Mouse (Mus musculus) forebrain, postnatal 0 days (tissue): ENCODE measurements around the gene Abcb11. TPM values are rescaled to one million over a fixed set of nuclear protein-coding genes. Genes with fewer than 3 reads are reported as not detected.

Experiments used
- ATAC-seq: fragments of 200-750 bp; cut with Nextera tagmentation; 2 replicates; pipeline ENCODE4 v1.8.0; 2017; ENCODE audit warnings: mild to moderate bottlenecking, moderate library complexity
- DNase-seq: peaks from one replicate; pipeline ENCODE4 v3.0.0-alpha.2; 2015
- H3K27ac ChIP-seq: fragments of 300-500 bp; sonication (generic); 2 replicates; pipeline ENCODE4 v1.5.1; 2014; ENCODE audit warnings: low read depth, mild to moderate bottlenecking, antibody characterized with exemption, low read length, moderate library complexity, mixed read lengths
- H3K27me3 ChIP-seq: fragments of 300-500 bp; sonication (generic); 2 replicates; pipeline ENCODE4 v1.6.1; 2014; ENCODE audit warnings: mild to moderate bottlenecking, low read length, mixed read lengths; ENCODE audit not compliant: insufficient read depth
- H3K36me3 ChIP-seq: fragments of 300-500 bp; sonication (generic); 2 replicates; pipeline ENCODE4 v1.6.1; 2014; ENCODE audit warnings: mild to moderate bottlenecking, moderate library complexity; ENCODE audit not compliant: insufficient read depth
- H3K4me1 ChIP-seq: fragments of 300-500 bp; sonication (generic); 2 replicates; pipeline ENCODE4 v1.6.1; 2014; ENCODE audit warnings: antibody characterized with exemption; ENCODE audit not compliant: insufficient read depth
- H3K4me2 ChIP-seq: fragments of 300-500 bp; sonication (generic); 2 replicates; pipeline ENCODE4 v1.6.1; 2014; ENCODE audit warnings: low read depth, mild to moderate bottlenecking, moderate library complexity
- H3K4me3 ChIP-seq: fragments of 300-500 bp; sonication (generic); 2 replicates; pipeline ENCODE4 v1.5.1; 2014; ENCODE audit warnings: low read depth, low read length, mixed read lengths
- H3K9ac ChIP-seq: fragments of 300-500 bp; sonication (generic); 2 replicates; pipeline ENCODE4 v1.6.1; 2014; ENCODE audit warnings: mild to moderate bottlenecking
- H3K9me3 ChIP-seq: fragments of 300-500 bp; sonication (generic); 2 replicates; pipeline ENCODE4 v1.6.1; 2016; ENCODE audit warnings: low read length
- CTCF ChIP-seq: sonication (generic); IDR thresholded peaks from 2 replicates; pipeline ENCODE4 v1.5.1; 2016; ENCODE audit warnings: antibody characterized with exemption, control low read depth, low read depth
- WGBS: fragments of 180-500 bp; shearing (Covaris S2); extraction: QIAGEN DNeasy Blood & Tissue Kit; methylation state at CpG from one replicate; pipeline ENCODE4 v1.1.7; 2014; 5-methylcytosine and 5-hydroxymethylcytosine counted together
- polyA plus RNA-seq: library from polyadenylated mRNA; unstranded; fragments of >200 nt; fragmentation: Nextera tagmentation; extraction: Ambion mirVana; gene quantifications from 2 replicates; pipeline ENCODE4 v1.2.1, GENCODE M21; 2015
- total RNA-seq: library from RNA; depleted of rRNA; stranded (reverse); fragments of >200 nt; gene quantifications from 2 replicates; pipeline ENCODE4 v1.2.3, GENCODE M21; 2014

Abcb11 gene
- total and polyA plus RNA-seq, 2 experiments from 2014 or later, result 0.05 to 0.10 TPM

- no peaks in the 10 kb centered on the region; the same call in 1 of the 2 replicates for H3K27me3 ChIP-seq
- no peak for TF ChIP-seq CTCF
Observed at GRCm38 (mm10) chr2:69230137-69230536, 112.3 kb downstream of the Abcb11 start.

DNA sequence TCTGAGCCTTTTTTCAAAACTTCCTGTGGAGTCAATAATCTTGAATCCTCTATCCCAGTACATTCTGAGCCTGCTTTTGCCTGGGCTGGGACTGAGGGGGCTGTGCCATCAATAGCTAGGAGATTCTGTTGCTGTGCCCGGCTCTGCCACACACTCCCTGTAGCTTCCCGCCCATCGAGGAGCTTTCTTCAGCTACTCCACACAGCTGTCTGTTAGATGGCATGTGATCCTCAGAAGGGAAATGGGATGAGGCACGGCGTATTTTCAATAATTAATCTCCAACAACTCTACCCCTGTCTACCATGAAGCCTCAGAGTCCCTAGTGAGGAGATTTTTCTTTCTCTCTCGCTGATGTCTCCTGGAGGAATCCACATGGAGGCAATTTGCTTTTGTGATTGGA, 113.8 kb downstream of the Abcb11 start:
- H3K4me3 ChIP-seq, result no peak overlapping the region
- ATAC-seq (peak; percentile 47), DNase-seq (no peak)
- no peaks in the 10 kb centered on the region for H3K9me3 ChIP-seq
- no peaks in the 10 kb centered on the region for H3K4me1 ChIP-seq
- H3K4me2 ChIP-seq, result no peak overlapping the region
- TF ChIP-seq CTCF, result no peak
- H3K27me3 ChIP-seq, result no peaks in the 10 kb centered on the region; the same call in 1 of the 2 replicates
- no peak overlapping the region for H3K9ac ChIP-seq
- H3K36me3 ChIP-seq, result no peaks in the 10 kb centered on the region
- H3K27ac ChIP-seq, result no peak overlapping the region
- WGBS, result 70% methylated on average over 6 of the region's 6 CpGs

More at GRCm38 (mm10) chr2:69230137-69230536, 112.3 kb downstream of the Abcb11 start:
- DNase-seq, result no peak
- no peak overlapping the region for H3K4me2 ChIP-seq
- 82% methylated on average over 2 of the region's 2 CpGs for WGBS
- H3K27ac ChIP-seq, result no peak overlapping the region
- H3K4me3 ChIP-seq, result no peak overlapping the region
- H3K9ac ChIP-seq, result no peak overlapping the region
- no peaks in the 10 kb centered on the region for H3K4me1 ChIP-seq
- ATAC-seq, result no peak
- no peaks in the 10 kb centered on the region for H3K9me3 ChIP-seq
- H3K36me3 ChIP-seq, result no peaks in the 10 kb centered on the region

DNA sequence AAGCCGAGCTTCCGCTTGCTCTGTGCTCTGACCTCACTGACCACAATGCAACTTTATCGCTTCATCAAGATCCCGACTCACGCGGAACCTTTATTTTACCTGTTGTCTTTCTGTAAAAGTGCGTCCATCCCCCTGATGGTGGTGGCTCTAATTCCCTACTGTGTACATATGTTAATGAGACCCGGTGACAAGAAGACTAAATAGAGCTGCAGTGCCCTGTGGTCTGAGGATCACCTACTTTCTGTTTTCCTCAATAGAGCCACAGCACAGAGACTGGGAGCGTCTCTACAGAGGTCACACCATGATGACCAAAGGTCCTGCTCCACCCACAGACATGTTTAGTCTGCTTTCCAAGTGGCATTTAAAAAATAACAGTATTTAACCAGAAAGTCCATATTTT, 115.5 kb downstream of the Abcb11 start:
- Histone ChIP-seq H3K9ac (no peak overlapping the region), H3K36me3 (no peaks in the 10 kb centered on the region), H3K27me3 (no peaks in the 10 kb centered on the region; the same call in 1 of the 2 replicates), H3K4me3 (no peak overlapping the region), H3K4me1 (no peaks in the 10 kb centered on the region), H3K9me3 (no peaks in the 10 kb centered on the region), H3K27ac (no peak overlapping the region), H3K4me2 (no peak overlapping the region)
- DNase-seq (no peak), ATAC-seq (no peak)
- 91% methylated on average over 9 of the region's 9 CpGs for WGBS
- no peak for TF ChIP-seq CTCF

GRCm38 (mm10) chr2:69224724-69225123, 117.7 kb downstream of the Abcb11 start:
- no peak for TF ChIP-seq CTCF
- Histone ChIP-seq H3K9me3 (no peaks in the 10 kb centered on the region), H3K27ac (no peak overlapping the region), H3K4me2 (no peak overlapping the region), H3K9ac (no peak overlapping the region), H3K27me3 (no peaks in the 10 kb centered on the region; the same call in 1 of the 2 replicates), H3K4me3 (no peak overlapping the region), H3K36me3 (no peaks in the 10 kb centered on the region), H3K4me1 (no peaks in the 10 kb centered on the region)
- no peak for ATAC-seq
- WGBS, result 60% methylated on average over 2 of the region's 2 CpGs
- DNase-seq, result no peak

- no peaks in the 10 kb centered on the region; the same call in 1 of the 2 replicates for H3K27me3 ChIP-seq
- no peak overlapping the region for H3K4me2 ChIP-seq
- TF ChIP-seq CTCF, result no peak
- H3K4me1 ChIP-seq, result no peaks in the 10 kb centered on the region
- H3K4me3 ChIP-seq, result no peak overlapping the region
- no peak overlapping the region for H3K9ac ChIP-seq
- H3K9me3 ChIP-seq, result no peaks in the 10 kb centered on the region
- H3K36me3 ChIP-seq, result no peaks in the 10 kb centered on the region
- WGBS, result 46% methylated on average over 10 of the region's 10 CpGs
- no peak for DNase-seq
- no peak overlapping the region for H3K27ac ChIP-seq
- no peak for ATAC-seq
Observed at GRCm38 (mm10) chr2:69222815-69223214, 119.6 kb downstream of the Abcb11 start.

- no peak for ATAC-seq
- no peak for TF ChIP-seq CTCF
- no peaks in the 10 kb centered on the region; the same call in 1 of the 2 replicates for H3K27me3 ChIP-seq
- no peaks in the 10 kb centered on the region for H3K9me3 ChIP-seq
- no peak for DNase-seq
- H3K36me3 ChIP-seq, result no peaks in the 10 kb centered on the region
- 28% methylated on average over 5 of the region's 5 CpGs for WGBS
- no peak overlapping the region for H3K9ac ChIP-seq
- no peaks in the 10 kb centered on the region for H3K4me1 ChIP-seq
- no peak overlapping the region for H3K4me2 ChIP-seq
- no peak overlapping the region for H3K27ac ChIP-seq
- H3K4me3 ChIP-seq, result no peak overlapping the region
Observed at GRCm38 (mm10) chr2:69221868-69222416, 120.5 kb downstream of the Abcb11 start.

DNA sequence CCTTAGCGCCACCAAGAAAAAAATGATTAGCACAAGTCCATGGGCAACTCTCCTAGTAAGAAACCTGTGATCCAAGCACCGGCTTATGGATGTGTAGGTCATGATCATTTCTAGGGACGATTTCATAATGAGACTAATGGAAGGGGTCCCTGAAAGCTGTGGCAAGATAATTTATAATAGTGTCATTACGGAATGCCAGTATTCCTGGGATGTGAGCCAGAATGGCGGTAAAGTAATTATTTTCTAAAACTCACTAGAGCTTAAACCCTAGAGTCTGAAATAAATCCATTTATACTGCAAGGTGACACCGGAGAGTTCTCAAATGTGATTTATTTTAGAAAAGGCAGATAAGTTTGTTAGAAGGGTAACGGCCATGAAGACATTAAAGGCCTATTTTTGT, 127.2 kb downstream of the Abcb11 start:
- ATAC-seq (no peak), DNase-seq (no peak)
- Histone ChIP-seq H3K9ac (no peak overlapping the region), H3K4me2 (no peak overlapping the region), H3K4me3 (no peak overlapping the region), H3K36me3 (no peaks in the 10 kb centered on the region), H3K27me3 (no peaks in the 10 kb centered on the region), H3K27ac (no peak overlapping the region), H3K4me1 (no peaks in the 10 kb centered on the region), H3K9me3 (no peaks in the 10 kb centered on the region)
- TF ChIP-seq CTCF, result no peak
- 56% methylated on average over 7 of the region's 7 CpGs for WGBS

DNA sequence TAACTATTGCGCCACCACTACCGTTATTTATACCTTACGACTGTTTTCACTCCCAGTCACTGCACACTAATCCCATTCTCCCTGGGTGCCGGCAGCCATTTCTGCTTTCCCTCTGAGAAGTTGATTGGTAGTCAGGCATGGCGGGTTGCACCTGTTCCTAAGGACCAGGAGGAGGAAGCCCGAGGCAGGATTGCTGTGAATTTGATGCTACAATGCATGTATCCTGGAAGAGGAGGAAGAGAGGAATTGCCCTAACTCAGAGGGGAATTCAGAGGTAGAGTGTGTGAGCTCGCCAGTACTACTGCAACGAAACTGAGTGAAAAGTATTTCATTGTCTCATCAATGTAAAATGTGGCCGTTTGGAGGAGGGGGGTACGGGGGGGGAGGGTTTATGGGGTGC, 129.8 kb downstream of the Abcb11 start:
- Histone ChIP-seq H3K27me3 (no peaks in the 10 kb centered on the region), H3K9ac (no peak overlapping the region), H3K4me2 (no peak overlapping the region), H3K27ac (no peak overlapping the region), H3K9me3 (no peaks in the 10 kb centered on the region), H3K36me3 (no peaks in the 10 kb centered on the region), H3K4me3 (no peak overlapping the region), H3K4me1 (no peaks in the 10 kb centered on the region)
- WGBS, result 65% methylated on average over 10 of the region's 10 CpGs
- TF ChIP-seq CTCF, result no peak
- ATAC-seq, result no peak
- no peak for DNase-seq
